Mouse (Mus musculus) midbrain, postnatal 0 days (tissue): ENCODE measurements around the gene Zfp85. TPM values are rescaled to one million over a fixed set of nuclear protein-coding genes. Genes with fewer than 3 reads are reported as not detected.
"Not testable (repeated sequence)": the region's sequence is repeated elsewhere in the genome, so short reads cannot be mapped to it uniquely, and the experiment has no call there.

Source experiments
- ATAC-seq: fragments of 200-750 bp; cut with Nextera tagmentation; 2 replicates; pipeline ENCODE4 v1.8.0; 2017; ENCODE audit warnings: moderate number of reproducible peaks, mild to moderate bottlenecking, moderate TSS enrichment, moderate library complexity; ENCODE audit not compliant: low FRiP score
- DNase-seq: peaks from one replicate; pipeline ENCODE4 v3.0.0-alpha.2; 2015; ENCODE audit warnings: low spot score
- H3K27ac ChIP-seq: fragments of 300-500 bp; sonication (generic); 2 replicates; pipeline ENCODE4 v1.5.1; 2014; ENCODE audit warnings: low read depth, mild to moderate bottlenecking, low read length, mixed read lengths
- H3K27me3 ChIP-seq: fragments of 300-500 bp; sonication (generic); 2 replicates; pipeline ENCODE4 v1.6.1; 2014; ENCODE audit warnings: low read length, control low read depth, mixed read lengths; ENCODE audit not compliant: insufficient read depth
- H3K36me3 ChIP-seq: fragments of 300-500 bp; sonication (generic); 2 replicates; pipeline ENCODE4 v1.6.1; 2014; ENCODE audit warnings: low read length, control low read depth, mixed read lengths; ENCODE audit not compliant: insufficient read depth
- H3K4me1 ChIP-seq: fragments of 300-500 bp; sonication (generic); 2 replicates; pipeline ENCODE4 v1.6.1; 2014; ENCODE audit warnings: mild to moderate bottlenecking, control low read depth, antibody characterized with exemption, low read length, mixed read lengths; ENCODE audit not compliant: insufficient read depth
- H3K4me2 ChIP-seq: fragments of 300-500 bp; sonication (generic); 2 replicates; pipeline ENCODE4 v1.6.1; 2014; ENCODE audit warnings: low read depth, mild to moderate bottlenecking, low read length, mixed read lengths; ENCODE audit not compliant: poor library complexity, severe bottlenecking
- H3K4me3 ChIP-seq: fragments of 300-500 bp; sonication (generic); 2 replicates; pipeline ENCODE4 v1.5.1; 2014; ENCODE audit warnings: low read depth, mild to moderate bottlenecking, low read length, moderate library complexity
- H3K9ac ChIP-seq: fragments of 300-500 bp; sonication (generic); replicated peaks from 2 replicates; pipeline ENCODE4 v1.6.1; 2014; ENCODE audit warnings: mild to moderate bottlenecking, low read length, moderate library complexity, mixed read lengths; ENCODE audit not compliant: poor library complexity, severe bottlenecking
- H3K9me3 ChIP-seq: fragments of 300-500 bp; sonication (generic); 2 replicates; pipeline ENCODE4 v1.6.1; 2016; ENCODE audit warnings: low read length, control low read depth
- CTCF ChIP-seq: IDR thresholded peaks from 2 replicates; pipeline ENCODE4 v1.5.1; 2016; ENCODE audit warnings: antibody characterized with exemption, mild to moderate bottlenecking
- WGBS: fragments of 180-500 bp; shearing (Covaris S2); extraction: QIAGEN DNeasy Blood & Tissue Kit; methylation state at CpG from one replicate; pipeline ENCODE4 v1.1.7; 2014; 5-methylcytosine and 5-hydroxymethylcytosine counted together
- polyA plus RNA-seq: library from polyadenylated mRNA; unstranded; fragments of >200 nt; fragmentation: Nextera tagmentation; extraction: Ambion mirVana; gene quantifications from 2 replicates; pipeline ENCODE4 v1.2.1, GENCODE M21; 2015
- total RNA-seq: library from RNA; depleted of rRNA; stranded (reverse); fragments of >200 nt; gene quantifications from 2 replicates; pipeline ENCODE4 v1.2.3, GENCODE M21; 2014

Zfp85 gene
- total and polyA plus RNA-seq, 2 experiments from 2014 or later = 3.6 to 6.1 TPM

DNA sequence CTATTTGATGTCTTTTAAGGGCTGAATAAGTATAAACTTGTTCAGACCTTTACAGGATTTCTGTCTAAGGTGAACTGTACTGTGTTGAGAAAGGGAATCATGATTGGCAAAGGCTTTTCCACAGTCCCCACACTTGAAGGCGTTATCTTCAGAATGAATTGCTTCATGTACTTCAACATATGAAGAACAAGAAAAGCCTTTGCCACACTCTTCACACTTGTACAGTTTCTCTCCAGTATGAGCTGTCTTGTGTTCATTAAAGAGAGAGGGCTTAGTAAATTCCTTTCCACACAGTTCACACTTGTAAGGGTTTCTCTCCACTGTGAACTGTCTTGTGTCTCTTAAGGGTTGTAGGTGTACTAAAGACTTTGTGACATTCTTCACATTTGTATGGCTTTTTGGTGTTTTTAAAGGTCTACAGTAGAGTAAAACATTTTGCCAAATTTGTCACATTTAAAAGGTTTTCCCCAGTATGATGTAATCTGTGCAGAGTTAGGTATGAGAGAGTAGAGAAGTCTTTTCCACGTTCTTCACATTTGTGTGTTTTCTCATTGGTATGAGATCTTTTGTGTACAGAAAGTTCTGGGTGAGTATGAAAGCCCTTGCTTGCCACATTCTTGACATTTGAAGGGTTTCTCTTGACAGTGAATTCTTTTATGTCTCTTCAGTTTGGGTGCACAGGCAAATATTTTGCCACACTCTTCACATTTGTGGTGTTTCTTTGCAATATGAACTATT lies 8.2 kb upstream of the Zfp85 start:
- Histone ChIP-seq H3K9me3 (no peaks in the 10 kb centered on the region), H3K4me2 (no peak overlapping the region), H3K9ac (no peak overlapping the region), H3K4me1 (no peaks in the 10 kb centered on the region), H3K36me3 (no peaks in the 10 kb centered on the region), H3K4me3 (no peak overlapping the region), H3K27me3 (no peaks in the 10 kb centered on the region), H3K27ac (no peak overlapping the region)
- TF ChIP-seq CTCF = no peak
- ATAC-seq (no peak), DNase-seq (no peak)
- WGBS = 84% methylated on average over 2 of the region's 2 CpGs

DNA sequence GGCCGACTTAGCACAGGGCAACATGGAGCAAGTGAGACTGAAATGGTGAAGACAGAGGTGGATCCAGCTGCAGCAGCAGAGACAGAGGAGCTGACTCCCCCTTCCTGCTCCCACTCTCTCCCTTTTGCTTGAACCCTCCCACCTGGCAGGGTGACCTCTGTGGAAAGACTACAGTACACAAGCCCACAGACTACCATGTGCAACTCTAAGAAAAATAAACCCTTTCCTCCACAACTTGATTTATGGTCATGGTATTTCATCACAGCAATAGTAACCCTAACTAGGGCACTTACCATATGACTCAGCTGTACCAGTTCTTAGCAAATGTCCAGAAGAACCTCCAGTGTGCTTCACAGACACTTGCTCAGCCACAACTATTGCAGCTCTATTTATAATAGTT lies 4.9 kb upstream of the Zfp85 start:
- TF ChIP-seq CTCF = no peak
- H3K36me3 ChIP-seq = no peaks in the 10 kb centered on the region
- no peak overlapping the region for H3K9ac ChIP-seq
- 93% methylated on average over 1 of the region's 1 CpGs for WGBS
- H3K27me3 ChIP-seq = no peaks in the 10 kb centered on the region
- no peak overlapping the region for H3K27ac ChIP-seq
- H3K9me3 ChIP-seq = no peaks in the 10 kb centered on the region
- H3K4me3 ChIP-seq = no peak overlapping the region
- H3K4me2 ChIP-seq = no peak overlapping the region
- ATAC-seq (no peak), DNase-seq (no peak)
- no peaks in the 10 kb centered on the region for H3K4me1 ChIP-seq

DNA sequence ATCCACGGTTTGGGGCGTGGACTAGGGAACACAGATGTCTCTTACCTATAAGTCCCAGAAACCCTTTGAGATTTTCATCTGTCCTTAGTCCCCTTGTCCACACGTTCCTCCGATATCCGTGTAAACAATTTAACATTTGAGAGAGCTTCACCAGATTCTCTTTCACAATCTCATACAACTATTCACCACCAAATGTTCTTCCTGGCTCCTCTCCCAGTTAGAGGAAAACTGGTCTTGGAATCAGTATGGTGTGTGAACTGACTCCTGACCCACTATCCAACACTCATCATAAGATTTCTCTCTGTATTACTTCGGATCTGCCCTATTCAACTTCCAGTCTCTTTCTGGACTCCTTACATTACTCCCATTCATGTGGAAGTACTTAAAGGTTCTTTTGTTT lies 733 bp upstream of the Zfp85 start:
- WGBS = 87% methylated on average over 6 of the region's 6 CpGs

GRCm38 (mm10) chr13:67743896-67744295 lies 11.1 kb downstream of the Zfp85 start:
- Histone ChIP-seq H3K9me3 (0 out of 2 replicates have a peak, but pooled peaks cover 4% of the 10 kb centered on the region), H3K4me3 (no peak overlapping the region), H3K4me2 (no peak overlapping the region), H3K27ac (no peak overlapping the region), H3K9ac (no peak overlapping the region), H3K4me1 (no peaks in the 10 kb centered on the region), H3K27me3 (no peaks in the 10 kb centered on the region), H3K36me3 (peaks cover 12% of the 10 kb centered on the region)
- TF ChIP-seq CTCF = no peak
- 91% methylated on average over 9 of the region's 9 CpGs for WGBS
- no peak for DNase-seq
- no peak for ATAC-seq

More for the DNA sequence above, 733 bp upstream of the Zfp85 start:
- H3K4me3 ChIP-seq = no peak overlapping the region
- H3K9me3 ChIP-seq = no peaks in the 10 kb centered on the region
- no peaks in the 10 kb centered on the region for H3K36me3 ChIP-seq
- DNase-seq (no peak), ATAC-seq (no peak)
- H3K9ac ChIP-seq = no peak overlapping the region
- TF ChIP-seq CTCF = no peak
- no peaks in the 10 kb centered on the region for H3K27me3 ChIP-seq
- H3K4me1 ChIP-seq = no peaks in the 10 kb centered on the region; the same call in 1 of the 2 replicates
- no peak overlapping the region for H3K27ac ChIP-seq
- no peak overlapping the region for H3K4me2 ChIP-seq

DNA sequence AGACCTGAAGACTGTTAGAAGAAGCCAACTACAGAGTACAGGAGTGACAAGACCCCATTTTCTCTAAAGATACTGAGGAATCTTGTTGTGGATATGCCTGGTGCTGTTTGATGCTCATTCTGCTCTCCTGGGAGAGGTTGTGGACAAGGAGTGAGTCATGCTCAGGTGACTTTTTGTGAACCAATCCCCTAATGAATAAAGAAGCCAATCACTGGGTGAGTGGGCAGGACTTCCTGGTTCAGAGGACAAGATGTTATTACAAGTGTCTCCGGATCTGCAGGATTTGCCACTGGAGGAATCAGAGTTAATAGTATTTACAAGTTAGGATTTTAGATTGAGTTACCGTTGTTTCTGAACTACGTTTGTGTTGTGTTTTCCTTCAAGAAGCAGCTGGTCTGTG lies 12.1 kb downstream of the Zfp85 start:
- 93% methylated on average over 3 of the region's 3 CpGs for WGBS
- 0 out of 2 replicates have a peak, but pooled peaks cover 4% of the 10 kb centered on the region for H3K9me3 ChIP-seq
- no peak overlapping the region for H3K27ac ChIP-seq
- no peak for DNase-seq
- H3K27me3 ChIP-seq = no peaks in the 10 kb centered on the region
- peaks cover 7% of the 10 kb centered on the region for H3K36me3 ChIP-seq
- H3K4me3 ChIP-seq = no peak overlapping the region
- no peaks in the 10 kb centered on the region for H3K4me1 ChIP-seq
- ATAC-seq = no peak
- no peak overlapping the region for H3K4me2 ChIP-seq
- no peak overlapping the region for H3K9ac ChIP-seq
- no peak for TF ChIP-seq CTCF

GRCm38 (mm10) chr13:67734391-67734790 lies 20.6 kb downstream of the Zfp85 start:
- H3K4me3 ChIP-seq, H3K27me3 ChIP-seq, DNase-seq, H3K27ac ChIP-seq, H3K4me1 ChIP-seq, H3K4me2 ChIP-seq, H3K9me3 ChIP-seq, H3K36me3 ChIP-seq, H3K9ac ChIP-seq, ATAC-seq: not testable (repeated sequence)
- WGBS = 95% methylated on average over 9 of the region's 9 CpGs
